Mouse (Mus musculus) forebrain, embryonic 15.5 days (tissue): Measurements from ENCODE around the gene Pum2. TPM values are rescaled to one million over a fixed set of nuclear protein-coding genes. Genes with fewer than 3 reads are reported as not detected.
"Not testable (repeated sequence)": the region's sequence is repeated elsewhere in the genome, so short reads cannot be mapped to it uniquely, and the experiment has no call there.

Source experiments
- ATAC-seq: fragments of 200-750 bp; cut with Nextera tagmentation; replicated peaks from 2 replicates; pipeline ENCODE4 v1.8.0; 2017; ENCODE audit warnings: mild to moderate bottlenecking, moderate TSS enrichment, moderate library complexity
- H3K27ac ChIP-seq: fragments of 300-500 bp; sonication (generic); replicated peaks from 2 replicates; pipeline ENCODE4 v1.5.1; 2015; ENCODE audit warnings: mild to moderate bottlenecking, inconsistent platforms
- H3K27me3 ChIP-seq: fragments of 300-500 bp; sonication (generic); 2 replicates; pipeline ENCODE4 v1.6.1; 2015; ENCODE audit warnings: inconsistent platforms
- H3K36me3 ChIP-seq: fragments of 300-500 bp; sonication (generic); 2 replicates; pipeline ENCODE4 v1.6.1; 2015; ENCODE audit warnings: mild to moderate bottlenecking, inconsistent platforms
- H3K4me1 ChIP-seq: fragments of 300-500 bp; sonication (generic); 2 replicates; pipeline ENCODE4 v1.6.1; 2015; ENCODE audit warnings: inconsistent platforms
- H3K4me2 ChIP-seq: fragments of 300-500 bp; sonication (generic); replicated peaks from 2 replicates; pipeline ENCODE4 v1.6.1; 2015; ENCODE audit warnings: mild to moderate bottlenecking, inconsistent platforms
- H3K4me3 ChIP-seq: fragments of 300-500 bp; sonication (generic); 2 replicates; pipeline ENCODE4 v1.5.1; 2015; ENCODE audit warnings: mild to moderate bottlenecking, inconsistent platforms
- H3K9ac ChIP-seq: fragments of 300-500 bp; sonication (generic); replicated peaks from 2 replicates; pipeline ENCODE4 v1.6.1; 2015; ENCODE audit warnings: mild to moderate bottlenecking, inconsistent platforms
- H3K9me3 ChIP-seq: fragments of 300-500 bp; sonication (generic); 2 replicates; pipeline ENCODE4 v1.6.1; 2016; ENCODE audit warnings: inconsistent platforms
- WGBS: fragments of 180-500 bp; shearing (Covaris S2); methylation state at CpG from one replicate; pipeline ENCODE4 v1.1.7; 2015; ENCODE audit warnings: mixed read lengths; 5-methylcytosine and 5-hydroxymethylcytosine counted together
- polyA plus RNA-seq: library from polyadenylated mRNA; unstranded; fragments of >200 nt; fragmentation: Nextera tagmentation; extraction: Ambion mirVana; gene quantifications from 2 replicates; pipeline ENCODE4 v1.2.1, GENCODE M21; 2015

Gene Pum2
- polyA plus RNA-seq, 1 experiment from 2014 or later: 66.5 TPM

- H3K9me3 ChIP-seq, H3K27me3 ChIP-seq, ATAC-seq, H3K4me1 ChIP-seq, H3K4me3 ChIP-seq, H3K36me3 ChIP-seq, H3K9ac ChIP-seq, H3K4me2 ChIP-seq, H3K27ac ChIP-seq: not testable (repeated sequence)
- 60% methylated on average over 3 of the region's 3 CpGs for WGBS
Observed at GRCm38 (mm10) chr12:8650027-8650426, 23.9 kb upstream of the Pum2 start.

- no peaks in the 10 kb centered on the region for H3K9me3 ChIP-seq
- no peak for ATAC-seq
- no peaks in the 10 kb centered on the region for H3K27me3 ChIP-seq
- no peak overlapping the region for H3K4me3 ChIP-seq
- H3K36me3 ChIP-seq: no peaks in the 10 kb centered on the region
- no peak overlapping the region for H3K4me2 ChIP-seq
- no peak overlapping the region for H3K9ac ChIP-seq
- 81% methylated on average over 4 of the region's 4 CpGs for WGBS
- no peak overlapping the region for H3K27ac ChIP-seq
- H3K4me1 ChIP-seq: no peaks in the 10 kb centered on the region
Observed at GRCm38 (mm10) chr12:8656596-8656995, 17.3 kb upstream of the Pum2 start.

- H3K9ac ChIP-seq: no peak overlapping the region
- no peaks in the 10 kb centered on the region for H3K36me3 ChIP-seq
- no peak overlapping the region for H3K27ac ChIP-seq
- WGBS: 68% methylated on average over 10 of the region's 10 CpGs
- no peak overlapping the region for H3K4me3 ChIP-seq
- no peak overlapping the region for H3K4me2 ChIP-seq
- H3K9me3 ChIP-seq: no peaks in the 10 kb centered on the region
- H3K27me3 ChIP-seq: no peaks in the 10 kb centered on the region
- no peaks in the 10 kb centered on the region for H3K4me1 ChIP-seq
- ATAC-seq: no peak
Observed at GRCm38 (mm10) chr12:8657116-8657515, 16.8 kb upstream of the Pum2 start.

- H3K4me1 ChIP-seq: no peaks in the 10 kb centered on the region
- no peak for ATAC-seq
- H3K27me3 ChIP-seq: no peaks in the 10 kb centered on the region
- H3K27ac ChIP-seq: no peak overlapping the region
- no peak overlapping the region for H3K4me3 ChIP-seq
- no peaks in the 10 kb centered on the region for H3K36me3 ChIP-seq
- 91% methylated on average over 6 of the region's 6 CpGs for WGBS
- H3K9ac ChIP-seq: no peak overlapping the region
- H3K9me3 ChIP-seq: no peaks in the 10 kb centered on the region
- H3K4me2 ChIP-seq: no peak overlapping the region
Observed at GRCm38 (mm10) chr12:8657629-8658366, 16.1 kb upstream of the Pum2 start.

- Histone ChIP-seq H3K36me3 (no peaks in the 10 kb centered on the region), H3K4me3 (no peak overlapping the region), H3K9ac (no peak overlapping the region), H3K27ac (no peak overlapping the region), H3K27me3 (no peaks in the 10 kb centered on the region), H3K4me1 (no peaks in the 10 kb centered on the region), H3K9me3 (no peaks in the 10 kb centered on the region), H3K4me2 (no peak overlapping the region)
- WGBS: 90% methylated on average over 15 of the region's 15 CpGs
- no peak for ATAC-seq
Observed at GRCm38 (mm10) chr12:8659406-8660279, 14.3 kb upstream of the Pum2 start.

GRCm38 (mm10) chr12:8661747-8662146 is 12.2 kb upstream of the Pum2 start:
- Histone ChIP-seq H3K4me2 (no peak overlapping the region), H3K4me1 (no peaks in the 10 kb centered on the region), H3K9me3 (no peaks in the 10 kb centered on the region), H3K4me3 (no peak overlapping the region), H3K9ac (no peak overlapping the region), H3K36me3 (no peaks in the 10 kb centered on the region), H3K27ac (no peak overlapping the region), H3K27me3 (no peaks in the 10 kb centered on the region)
- 69% methylated on average over 3 of the region's 3 CpGs for WGBS
- no peak for ATAC-seq

- Histone ChIP-seq H3K36me3 (no peaks in the 10 kb centered on the region), H3K4me2 (no peak overlapping the region), H3K9ac (no peak overlapping the region), H3K4me3 (no peak overlapping the region), H3K4me1 (no peaks in the 10 kb centered on the region), H3K27ac (no peak overlapping the region), H3K27me3 (no peaks in the 10 kb centered on the region), H3K9me3 (no peaks in the 10 kb centered on the region)
- ATAC-seq: no peak
- 75% methylated on average over 2 of the region's 2 CpGs for WGBS
Observed at GRCm38 (mm10) chr12:8662175-8662574, 11.8 kb upstream of the Pum2 start.

GRCm38 (mm10) chr12:8662721-8663120 is 11.2 kb upstream of the Pum2 start:
- Histone ChIP-seq H3K4me1 (no peaks in the 10 kb centered on the region), H3K36me3 (no peaks in the 10 kb centered on the region), H3K9ac (no peak overlapping the region), H3K27me3 (no peaks in the 10 kb centered on the region), H3K4me3 (no peak overlapping the region), H3K9me3 (no peaks in the 10 kb centered on the region), H3K4me2 (no peak overlapping the region), H3K27ac (no peak overlapping the region)
- ATAC-seq: 0 out of 2 replicates have a peak, but pooled peaks have one; percentile 35
- 78% methylated on average over 4 of the region's 4 CpGs for WGBS

GRCm38 (mm10) chr12:8667473-8668255 is 6.3 kb upstream of the Pum2 start:
- Histone ChIP-seq H3K9me3 (no peaks in the 10 kb centered on the region), H3K4me1 (no peaks in the 10 kb centered on the region), H3K36me3 (no peaks in the 10 kb centered on the region), H3K27me3 (no peaks in the 10 kb centered on the region), H3K9ac (no peak overlapping the region), H3K4me3 (no peak overlapping the region), H3K4me2 (no peak overlapping the region), H3K27ac (no peak overlapping the region)
- no peak for ATAC-seq
- WGBS: 88% methylated on average over 4 of the region's 4 CpGs

GRCm38 (mm10) chr12:8669421-8669820 is 4.5 kb upstream of the Pum2 start:
- Histone ChIP-seq H3K4me2 (no peak overlapping the region), H3K4me1 (peaks cover 5% of the 10 kb centered on the region; the same call in 1 of the 2 replicates), H3K27ac (no peak overlapping the region), H3K9me3 (no peaks in the 10 kb centered on the region), H3K9ac (no peak overlapping the region), H3K4me3 (no peak overlapping the region), H3K27me3 (no peaks in the 10 kb centered on the region), H3K36me3 (no peaks in the 10 kb centered on the region)
- ATAC-seq: no peak
- WGBS: 65% methylated on average over 4 of the region's 4 CpGs

GRCm38 (mm10) chr12:8669846-8670245 is 4.1 kb upstream of the Pum2 start:
- Histone ChIP-seq H3K4me2 (no peak overlapping the region), H3K9ac (no peak overlapping the region), H3K4me1 (peaks cover 5% of the 10 kb centered on the region; the same call in 1 of the 2 replicates), H3K4me3 (no peak overlapping the region), H3K36me3 (no peaks in the 10 kb centered on the region), H3K27me3 (no peaks in the 10 kb centered on the region), H3K9me3 (no peaks in the 10 kb centered on the region), H3K27ac (no peak overlapping the region)
- ATAC-seq: no peak
- WGBS: 25% methylated on average over 3 of the region's 3 CpGs
